Mouse (Mus musculus) spleen, adult 2 months (tissue): Measurements from ENCODE around the gene Atp5j2.

Experiments
- CTCF ChIP-seq: fragments of 200-500 bp; IDR thresholded peaks from 2 replicates; pipeline ENCODE4 v1.5.1; 2011; ENCODE audit warnings: mild to moderate bottlenecking, inconsistent platforms; ENCODE audit not compliant: insufficient read depth, insufficient read length, insufficient replicate concordance; ENCODE audit errors: extremely low read depth
- POLR2A ChIP-seq: fragments of 200-500 bp; IDR thresholded peaks from 2 replicates; pipeline ENCODE4 v1.6.1; 2011; ENCODE audit warnings: low read depth, low read length, inconsistent platforms

GRCm38 (mm10) chr5:145149294-145149693, 42.6 kb downstream of the Atp5j2 start:
- TF ChIP-seq CTCF: no peak
- TF ChIP-seq POLR2A: no peak
